Mouse (Mus musculus) embryonic facial prominence, embryonic 11.5 days (tissue): Measurements from ENCODE around the gene Ddx58. TPM values are rescaled to one million over a fixed set of nuclear protein-coding genes. Genes with fewer than 3 reads are reported as not detected.

ENCODE experiments used
- ATAC-seq: fragments of 200-750 bp; cut with Nextera tagmentation; replicated peaks from 2 replicates; pipeline ENCODE4 v1.8.0; 2017; ENCODE audit warnings: low read depth; ENCODE audit not compliant: insufficient number of reproducible peaks, low FRiP score, low TSS enrichment
- DNase-seq: peaks from one replicate; pipeline ENCODE4 v3.0.0-alpha.2; 2015; ENCODE audit warnings: low spot score
- H3K27ac ChIP-seq: fragments of 300-500 bp; sonication (generic); replicated peaks from 2 replicates; pipeline ENCODE4 v1.5.1; 2014; ENCODE audit warnings: mild to moderate bottlenecking, low read depth, low read length, control low read depth
- H3K27me3 ChIP-seq: fragments of 300-500 bp; sonication (generic); 2 replicates; pipeline ENCODE4 v1.6.1; 2014; ENCODE audit warnings: mild to moderate bottlenecking, low read length, moderate library complexity, mixed read lengths; ENCODE audit not compliant: control insufficient read depth, insufficient read depth
- H3K36me3 ChIP-seq: fragments of 300-500 bp; sonication (generic); replicated peaks from 2 replicates; pipeline ENCODE4 v1.6.1; 2014; ENCODE audit warnings: low read depth, mild to moderate bottlenecking, low read length, moderate library complexity, mixed read lengths; ENCODE audit not compliant: control insufficient read depth, insufficient read depth
- H3K4me1 ChIP-seq: fragments of 300-500 bp; sonication (generic); 2 replicates; pipeline ENCODE4 v1.6.1; 2014; ENCODE audit warnings: low read length, mixed read lengths; ENCODE audit not compliant: control insufficient read depth, insufficient read depth
- H3K4me2 ChIP-seq: fragments of 300-500 bp; sonication (generic); 2 replicates; pipeline ENCODE4 v1.6.1; 2014; ENCODE audit warnings: low read depth, mild to moderate bottlenecking, control low read depth, low read length, moderate library complexity
- H3K4me3 ChIP-seq: fragments of 300-500 bp; sonication (generic); 2 replicates; pipeline ENCODE4 v1.5.1; 2014; ENCODE audit warnings: low read depth, low read length, control low read depth
- H3K9ac ChIP-seq: fragments of 300-500 bp; sonication (generic); replicated peaks from 2 replicates; pipeline ENCODE4 v1.6.1; 2014; ENCODE audit warnings: mild to moderate bottlenecking, control low read depth, low read length
- H3K9me3 ChIP-seq: fragments of 300-500 bp; sonication (generic); replicated peaks from 2 replicates; pipeline ENCODE4 v1.6.1; 2016; ENCODE audit warnings: mild to moderate bottlenecking, low read length, inconsistent platforms, mixed read lengths; ENCODE audit not compliant: control insufficient read depth
- WGBS: fragments of 180-500 bp; shearing (Covaris S2); extraction: QIAGEN DNeasy Blood & Tissue Kit; methylation state at CpG from one replicate; pipeline ENCODE4 v1.1.7; 2014; 5-methylcytosine and 5-hydroxymethylcytosine counted together
- polyA plus RNA-seq: library from polyadenylated mRNA; unstranded; fragments of >200 nt; fragmentation: Nextera tagmentation; extraction: Ambion mirVana; gene quantifications from 2 replicates; pipeline ENCODE4 v1.2.1, GENCODE M21; 2014

Ddx58 gene
- polyA plus RNA-seq, 1 experiment from 2014 or later = 4.6 TPM

GRCm38 (mm10) chr4:40268835-40269234, 29.2 kb upstream of the Ddx58 start:
- ATAC-seq = 0 out of 2 replicates have a peak, but pooled peaks have one; percentile 1
- Histone ChIP-seq H3K27me3 (no peaks in the 10 kb centered on the region), H3K4me2 (peak overlapping the region; percentile 52), H3K9ac (peak overlapping the region; percentile 86), H3K4me1 (no peaks in the 10 kb centered on the region), H3K9me3 (no peaks in the 10 kb centered on the region), H3K4me3 (peak overlapping the region; percentile 74), H3K36me3 (no peaks in the 10 kb centered on the region), H3K27ac (peak overlapping the region; percentile 93)
- no peak for DNase-seq
- 1% methylated on average over 16 of the region's 16 CpGs for WGBS

GRCm38 (mm10) chr4:40268204-40268813, 28.7 kb upstream of the Ddx58 start:
- WGBS = under 1% methylated on average over 43 of the region's 50 CpGs
- Histone ChIP-seq H3K9ac (peak overlapping the region; percentile 86), H3K36me3 (no peaks in the 10 kb centered on the region)

GRCm38 (mm10) chr4:40267681-40268080, 28.1 kb upstream of the Ddx58 start:
- Histone ChIP-seq H3K4me3 (peak overlapping the region; percentile 74), H3K4me1 (no peaks in the 10 kb centered on the region), H3K4me2 (peak overlapping the region; percentile 88), H3K36me3 (peaks cover 2% of the 10 kb centered on the region; the same call in 1 of the 2 replicates), H3K9me3 (no peaks in the 10 kb centered on the region), H3K9ac (peak overlapping the region; percentile 86), H3K27ac (0 out of 2 replicates have a peak overlapping the region, but pooled peaks have one; percentile 41), H3K27me3 (no peaks in the 10 kb centered on the region)
- no peak for DNase-seq
- no peak; the same call in 1 of the 2 replicates for ATAC-seq
- WGBS = 71% methylated on average over 7 of the region's 7 CpGs

More at GRCm38 (mm10) chr4:40268204-40268813, 28.7 kb upstream of the Ddx58 start:
- Histone ChIP-seq H3K27me3 (no peaks in the 10 kb centered on the region), H3K4me3 (peak overlapping the region; percentile 74), H3K9me3 (no peaks in the 10 kb centered on the region), H3K4me1 (no peaks in the 10 kb centered on the region), H3K27ac (peak overlapping the region; percentile 93), H3K4me2 (peak overlapping the region; percentile 88)
- peak; percentile 72 for ATAC-seq
- peak; percentile 95 for DNase-seq

DNA sequence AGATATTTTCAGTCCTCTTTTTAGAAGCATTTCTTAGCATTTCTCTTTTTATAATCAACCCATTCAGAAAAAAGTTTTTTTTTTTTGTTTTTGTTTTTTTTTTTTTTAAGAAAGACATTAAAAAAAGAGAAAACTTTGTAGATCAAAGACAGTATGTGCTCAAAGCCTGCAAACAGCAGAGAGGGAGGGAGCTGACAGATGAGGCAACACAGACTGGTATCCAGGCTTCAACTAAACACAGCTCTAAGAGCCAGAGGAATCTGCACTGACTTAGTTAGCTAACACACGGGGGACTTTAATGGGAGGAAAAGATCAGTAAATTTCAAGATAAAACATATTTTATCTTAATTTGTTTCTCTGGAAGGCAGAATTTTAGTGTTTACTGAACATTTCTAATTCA, 24.7 kb upstream of the Ddx58 start:
- H3K27me3 ChIP-seq = no peaks in the 10 kb centered on the region
- WGBS = 89% methylated on average over 1 of the region's 1 CpGs
- H3K4me3 ChIP-seq = no peak overlapping the region
- H3K4me1 ChIP-seq = no peaks in the 10 kb centered on the region
- H3K36me3 ChIP-seq = peaks cover 13% of the 10 kb centered on the region
- ATAC-seq = no peak
- no peak overlapping the region for H3K27ac ChIP-seq
- no peaks in the 10 kb centered on the region for H3K9me3 ChIP-seq
- DNase-seq = no peak
- no peak overlapping the region for H3K4me2 ChIP-seq
- H3K9ac ChIP-seq = no peak overlapping the region

DNA sequence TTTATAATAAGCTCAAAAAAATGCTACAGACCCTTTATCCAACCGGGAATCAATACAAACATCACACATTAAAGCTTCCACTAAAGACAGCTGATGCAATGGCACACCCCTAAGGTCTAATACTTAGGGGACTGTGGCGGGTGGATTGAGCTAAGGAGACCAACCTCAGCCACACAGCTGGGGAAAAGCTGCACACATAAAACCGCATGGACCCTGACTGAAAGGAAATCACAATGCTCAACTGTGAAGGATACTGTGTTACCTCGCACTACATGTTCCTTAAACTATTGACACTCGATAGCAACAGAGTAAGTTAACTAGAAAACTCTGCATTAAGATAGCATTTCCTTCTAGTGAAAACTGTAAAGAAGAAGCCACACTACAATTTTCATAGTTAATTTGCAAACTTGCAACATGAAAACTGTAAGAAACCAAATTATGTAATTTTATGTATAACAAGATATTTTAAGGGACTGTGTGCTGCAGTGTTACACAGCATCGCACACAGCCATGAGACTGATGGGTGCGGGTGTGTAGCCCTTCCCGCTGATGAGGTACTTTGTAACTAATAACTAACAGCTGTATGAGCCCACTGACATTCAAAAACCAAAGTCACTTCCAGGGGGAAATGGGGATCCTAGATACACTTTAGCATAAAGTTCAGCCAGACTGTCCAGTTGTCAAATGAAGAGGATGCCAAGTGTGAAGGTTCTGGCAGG, 14.9 kb upstream of the Ddx58 start:
- no peak for ATAC-seq
- WGBS = 71% methylated on average over 8 of the region's 8 CpGs
- no peaks in the 10 kb centered on the region for H3K9me3 ChIP-seq
- DNase-seq = no peak
- H3K36me3 ChIP-seq = no peaks in the 10 kb centered on the region
- H3K4me3 ChIP-seq = no peak overlapping the region
- no peak overlapping the region for H3K9ac ChIP-seq
- no peaks in the 10 kb centered on the region for H3K27me3 ChIP-seq
- no peak overlapping the region for H3K27ac ChIP-seq
- no peaks in the 10 kb centered on the region for H3K4me1 ChIP-seq
- no peak overlapping the region for H3K4me2 ChIP-seq

DNA sequence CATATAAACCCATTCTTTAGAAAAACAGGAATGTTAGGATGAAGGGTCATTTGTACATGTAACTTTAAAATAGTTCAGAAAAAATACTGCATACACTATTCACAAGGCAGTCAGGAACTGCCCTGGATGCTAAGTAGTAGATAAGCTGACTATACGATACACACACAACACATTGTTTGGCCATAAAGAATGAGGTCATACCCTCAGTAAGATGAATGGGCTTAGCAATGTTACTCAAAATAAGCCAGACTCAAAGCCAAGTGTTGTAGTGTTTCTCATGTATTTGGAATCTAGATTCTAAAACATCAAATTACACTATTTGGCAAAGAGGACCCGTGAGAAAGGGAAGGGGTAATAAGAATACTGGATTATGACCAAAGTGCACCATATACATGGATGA, 14.1 kb upstream of the Ddx58 start:
- no peaks in the 10 kb centered on the region for H3K27me3 ChIP-seq
- H3K4me2 ChIP-seq = no peak overlapping the region
- no peaks in the 10 kb centered on the region for H3K9me3 ChIP-seq
- no peak overlapping the region for H3K27ac ChIP-seq
- no peak for ATAC-seq
- WGBS = 86% methylated on average over 2 of the region's 2 CpGs
- H3K36me3 ChIP-seq = no peaks in the 10 kb centered on the region
- no peak for DNase-seq
- H3K4me3 ChIP-seq = no peak overlapping the region
- no peak overlapping the region for H3K9ac ChIP-seq
- no peaks in the 10 kb centered on the region for H3K4me1 ChIP-seq

DNA sequence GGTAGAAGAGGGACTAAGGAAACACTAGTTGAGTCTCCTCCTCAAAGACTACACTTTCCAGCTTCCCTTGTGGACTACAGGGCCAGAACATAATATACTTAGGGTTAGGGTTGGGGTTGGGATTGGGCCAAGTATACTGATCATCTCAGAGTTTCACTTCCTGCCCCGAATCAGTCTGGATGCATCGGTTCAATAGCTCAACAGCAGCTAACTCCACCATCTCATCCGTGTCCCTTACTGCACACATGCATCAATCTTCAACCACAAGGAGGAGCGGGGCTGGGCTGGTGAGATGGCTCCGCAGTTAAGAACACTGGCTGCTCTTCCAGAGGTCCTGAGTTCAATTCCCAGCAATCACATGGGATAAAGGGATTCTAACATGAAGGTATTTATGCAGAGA, 11.4 kb upstream of the Ddx58 start:
- no peak for DNase-seq
- no peaks in the 10 kb centered on the region for H3K27me3 ChIP-seq
- 88% methylated on average over 5 of the region's 5 CpGs for WGBS

GRCm38 (mm10) chr4:40244035-40244434, 4.4 kb upstream of the Ddx58 start:
- no peak overlapping the region for H3K4me2 ChIP-seq
- no peaks in the 10 kb centered on the region for H3K9me3 ChIP-seq
- no peak overlapping the region for H3K27ac ChIP-seq
- 82% methylated on average over 8 of the region's 8 CpGs for WGBS
- no peaks in the 10 kb centered on the region; the same call in 1 of the 2 replicates for H3K4me1 ChIP-seq
- no peak overlapping the region for H3K4me3 ChIP-seq
- H3K36me3 ChIP-seq = no peaks in the 10 kb centered on the region
- no peaks in the 10 kb centered on the region for H3K27me3 ChIP-seq
- DNase-seq = no peak
- H3K9ac ChIP-seq = no peak overlapping the region
- ATAC-seq = no peak

More for the DNA sequence above, 11.4 kb upstream of the Ddx58 start:
- no peak overlapping the region for H3K27ac ChIP-seq
- H3K9me3 ChIP-seq = no peaks in the 10 kb centered on the region
- no peak for ATAC-seq
- no peak overlapping the region for H3K4me2 ChIP-seq
- no peak overlapping the region for H3K9ac ChIP-seq
- H3K4me1 ChIP-seq = no peaks in the 10 kb centered on the region
- H3K36me3 ChIP-seq = no peaks in the 10 kb centered on the region
- H3K4me3 ChIP-seq = no peak overlapping the region
